Mouse (Mus musculus) liver, embryonic 14.5 days (tissue): ENCODE data around the gene C530025M09Rik.

Experiments used
- CTCF ChIP-seq: IDR thresholded peaks from 2 replicates; pipeline ENCODE4 v1.5.1; 2016; ENCODE audit warnings: antibody characterized with exemption, low read depth, control low read depth
- EP300 ChIP-seq: IDR thresholded peaks from 2 replicates; pipeline ENCODE4 v1.6.1; 2016; ENCODE audit warnings: antibody characterized with exemption, low read depth

DNA sequence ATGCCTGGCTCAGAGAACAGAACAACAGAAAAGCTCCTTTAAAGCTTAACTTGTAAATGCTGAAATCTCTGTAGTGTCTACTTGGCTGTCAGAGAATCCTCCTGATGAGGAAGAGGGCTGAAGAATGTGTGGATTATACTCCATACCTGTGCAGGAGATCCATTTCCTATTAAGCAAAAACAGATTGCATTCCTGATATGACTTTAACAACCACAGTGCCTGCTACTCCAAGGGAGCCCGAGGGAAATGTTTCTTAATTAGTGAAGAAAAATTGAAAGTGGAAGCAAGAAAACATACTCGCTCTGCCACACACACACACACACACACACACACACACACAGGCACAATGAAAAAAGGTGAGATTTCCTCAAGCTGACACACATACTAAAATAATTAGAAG, 39.5 kb upstream of the C530025M09Rik start:
- TF ChIP-seq EP300 (no peak), CTCF (no peak)
